Mouse (Mus musculus): ENCODE measurements around the gene Elmo2. TPM values are rescaled to one million over a fixed set of nuclear protein-coding genes. Genes with fewer than 3 reads are reported as not detected.

Gene Elmo2
- total RNA-seq, 2 experiments from 2014 or later: 12.8 to 15.0 TPM

- DNase-seq: no peak
- Histone ChIP-seq H3K4me3 (no peak overlapping the region), H3K27ac (no peak overlapping the region)
- no peak for TF ChIP-seq CTCF (IDR thresholded peaks at IDR 0.05)
- intact Hi-C loops (cut with DNase I): no loop called here
Measured at GRCm38 (mm10) chr2:165351828-165352513, 25.7 kb upstream of the Elmo2 start.

GRCm38 (mm10) chr2:165349466-165349865, 23.2 kb upstream of the Elmo2 start:
- DNase-seq: no peak
- intact Hi-C loops (cut with DNase I): no loop called here
- H3K4me3 ChIP-seq: no peak overlapping the region
- TF ChIP-seq CTCF (IDR thresholded peaks at IDR 0.05): no peak; the same call in 1 of the 2 replicates
- no peak overlapping the region for H3K27ac ChIP-seq

GRCm38 (mm10) chr2:165346180-165346579, 19.9 kb upstream of the Elmo2 start:
- DNase-seq: no peak
- TF ChIP-seq CTCF (IDR thresholded peaks at IDR 0.05): no peak
- intact Hi-C loops (cut with DNase I): no loop called here
- no peak overlapping the region for H3K27ac ChIP-seq
- no peak overlapping the region for H3K4me3 ChIP-seq

- H3K27ac ChIP-seq: no peak overlapping the region
- no peak overlapping the region for H3K4me3 ChIP-seq
- DNase-seq: peak; percentile 70
- TF ChIP-seq CTCF (IDR thresholded peaks at IDR 0.05): peak; percentile 80
- intact Hi-C loops (cut with DNase I): loop anchor here (1.0 to 2.0 kb wide), 2 partner anchors 104 to 262 kb away; no protein-coding TSS in a partner anchor
Measured at GRCm38 (mm10) chr2:165337191-165337590, 10.9 kb upstream of the Elmo2 start.

GRCm38 (mm10) chr2:165332610-165333210, 6.4 kb upstream of the Elmo2 start:
- no peak for TF ChIP-seq CTCF (IDR thresholded peaks at IDR 0.05)
- H3K27ac ChIP-seq: peak overlapping the region; percentile 31; the same call in 1 of the 2 replicates
- DNase-seq: peak; percentile 50
- intact Hi-C loops (cut with DNase I): no loop called here
- peak overlapping the region; percentile 41 for H3K4me3 ChIP-seq

- Histone ChIP-seq H3K27ac (no peak overlapping the region), H3K4me3 (no peak overlapping the region)
- DNase-seq: no peak
- no peak for TF ChIP-seq CTCF (IDR thresholded peaks at IDR 0.05)
- intact Hi-C loops (cut with DNase I): no loop called here
Measured at GRCm38 (mm10) chr2:165329703-165330102, 3.4 kb upstream of the Elmo2 start.

GRCm38 (mm10) chr2:165328746-165329145, 2.5 kb upstream of the Elmo2 start:
- intact Hi-C loops (cut with DNase I): no loop called here
- Histone ChIP-seq H3K27ac (no peak overlapping the region), H3K4me3 (no peak overlapping the region)
- TF ChIP-seq CTCF (IDR thresholded peaks at IDR 0.05): no peak
- DNase-seq: peak; percentile 2

GRCm38 (mm10) chr2:165327386-165327785, 1.1 kb upstream of the Elmo2 start:
- intact Hi-C loops (cut with DNase I): loop anchor here (2.0 kb wide), 1 partner anchor 41 kb away; the partner anchor contains the start of gene Slc35c2
- peak; percentile 7 for DNase-seq
- no peak overlapping the region for H3K4me3 ChIP-seq
- TF ChIP-seq CTCF (IDR thresholded peaks at IDR 0.05): no peak
- H3K27ac ChIP-seq: peak overlapping the region; percentile 81; the same call in 1 of the 2 replicates

- peak; percentile 27 for DNase-seq
- intact Hi-C loops (cut with DNase I): loop anchor here (2.0 kb wide), 1 partner anchor 39 kb away; the partner anchor contains the start of gene Slc35c2
- TF ChIP-seq CTCF (IDR thresholded peaks at IDR 0.05): no peak
- Histone ChIP-seq H3K4me3 (peak overlapping the region; percentile 92), H3K27ac (peak overlapping the region; percentile 88)
Measured at GRCm38 (mm10) chr2:165325521-165326303, 567 bp downstream of the Elmo2 start.

GRCm38 (mm10) chr2:165323928-165324327, 2.4 kb downstream of the Elmo2 start:
- DNase-seq: no peak
- TF ChIP-seq CTCF (IDR thresholded peaks at IDR 0.05): no peak
- H3K27ac ChIP-seq: peak overlapping the region; percentile 72
- H3K4me3 ChIP-seq: peak overlapping the region; percentile 92; the same call in 1 of the 2 replicates
- intact Hi-C loops (cut with DNase I): no loop called here

GRCm38 (mm10) chr2:165323484-165323883, 2.8 kb downstream of the Elmo2 start:
- intact Hi-C loops (cut with DNase I): no loop called here
- TF ChIP-seq CTCF (IDR thresholded peaks at IDR 0.05): no peak
- peak overlapping the region; percentile 92; the same call in 1 of the 2 replicates for H3K4me3 ChIP-seq
- DNase-seq: no peak
- peak overlapping the region; percentile 72 for H3K27ac ChIP-seq

- TF ChIP-seq CTCF (IDR thresholded peaks at IDR 0.05): no peak
- no peak for DNase-seq
- H3K27ac ChIP-seq: peak overlapping the region; percentile 83
- intact Hi-C loops (cut with DNase I): no loop called here
- H3K4me3 ChIP-seq: peak overlapping the region; percentile 53
Measured at GRCm38 (mm10) chr2:165321981-165322735, 4.1 kb downstream of the Elmo2 start.
